Mouse (Mus musculus) hindbrain, postnatal 0 days (tissue): ENCODE measurements around the gene Clmn. TPM values are rescaled to one million over a fixed set of nuclear protein-coding genes. Genes with fewer than 3 reads are reported as not detected.
"Not testable (repeated sequence)": the region's sequence is repeated elsewhere in the genome, so short reads cannot be mapped to it uniquely, and the experiment has no call there.

Experiments used
- ATAC-seq: fragments of 200-750 bp; cut with Nextera tagmentation; 2 replicates; pipeline ENCODE4 v1.8.0; 2017; ENCODE audit warnings: mild to moderate bottlenecking, moderate TSS enrichment, moderate library complexity
- DNase-seq: peaks from one replicate; pipeline ENCODE4 v3.0.0-alpha.2; 2015; ENCODE audit warnings: low spot score
- H3K27ac ChIP-seq: fragments of 300-500 bp; sonication (generic); 2 replicates; pipeline ENCODE4 v1.5.1; 2014; ENCODE audit warnings: mild to moderate bottlenecking
- H3K27me3 ChIP-seq: fragments of 300-500 bp; sonication (generic); 2 replicates; pipeline ENCODE4 v1.6.1; 2014; ENCODE audit warnings: low read length, mixed read lengths; ENCODE audit not compliant: insufficient read depth
- H3K36me3 ChIP-seq: fragments of 300-500 bp; sonication (generic); 2 replicates; pipeline ENCODE4 v1.6.1; 2014; ENCODE audit warnings: low read length, mixed read lengths; ENCODE audit not compliant: insufficient read depth
- H3K4me1 ChIP-seq: fragments of 300-500 bp; sonication (generic); 2 replicates; pipeline ENCODE4 v1.6.1; 2014; ENCODE audit warnings: antibody characterized with exemption, low read length, mixed read lengths; ENCODE audit not compliant: insufficient read depth
- H3K4me2 ChIP-seq: fragments of 300-500 bp; sonication (generic); 2 replicates; pipeline ENCODE4 v1.6.1; 2014; ENCODE audit warnings: low read depth, mild to moderate bottlenecking, low read length, moderate library complexity, mixed read lengths
- H3K4me3 ChIP-seq: fragments of 300-500 bp; sonication (generic); 2 replicates; pipeline ENCODE4 v1.5.1; 2014; ENCODE audit warnings: low read length
- H3K9ac ChIP-seq: fragments of 300-500 bp; sonication (generic); replicated peaks from 2 replicates; pipeline ENCODE4 v1.6.1; 2014; ENCODE audit warnings: mild to moderate bottlenecking, low read length, moderate library complexity, mixed read lengths
- H3K9me3 ChIP-seq: fragments of 300-500 bp; sonication (generic); 2 replicates; pipeline ENCODE4 v1.6.1; 2016; ENCODE audit warnings: low read length, mixed read lengths
- CTCF ChIP-seq: IDR thresholded peaks from 2 replicates; pipeline ENCODE4 v1.5.1; 2016; ENCODE audit warnings: antibody characterized with exemption, control low read depth, low read depth
- WGBS: fragments of 180-500 bp; shearing (Covaris S2); extraction: QIAGEN DNeasy Blood & Tissue Kit; methylation state at CpG from one replicate; pipeline ENCODE4 v1.1.7; 2014; 5-methylcytosine and 5-hydroxymethylcytosine counted together
- polyA plus RNA-seq: library from polyadenylated mRNA; unstranded; fragments of >200 nt; fragmentation: Nextera tagmentation; extraction: Ambion mirVana; gene quantifications from 2 replicates; pipeline ENCODE4 v1.2.1, GENCODE M21; 2015
- total RNA-seq: library from RNA; depleted of rRNA; stranded (reverse); fragments of >200 nt; gene quantifications from 2 replicates; pipeline ENCODE4 v1.2.3, GENCODE M21; 2014

Clmn gene
- total and polyA plus RNA-seq, 2 experiments from 2014 or later, result 1.7 to 2.6 TPM

GRCm38 (mm10) chr12:104829596-104830282 is 35.1 kb downstream of the Clmn start:
- H3K4me2 ChIP-seq, result no peak overlapping the region
- TF ChIP-seq CTCF, result peak; percentile 67
- H3K27me3 ChIP-seq, result no peaks in the 10 kb centered on the region
- ATAC-seq (peak; percentile 30; the same call in 1 of the 2 replicates), DNase-seq (peak; percentile 42)
- no peak overlapping the region for H3K27ac ChIP-seq
- H3K36me3 ChIP-seq, result no peaks in the 10 kb centered on the region
- WGBS, result 50% methylated on average over 6 of the region's 6 CpGs
- no peak overlapping the region for H3K9ac ChIP-seq
- no peak overlapping the region for H3K4me3 ChIP-seq
- H3K9me3 ChIP-seq, result no peaks in the 10 kb centered on the region
- H3K4me1 ChIP-seq, result no peaks in the 10 kb centered on the region; the same call in 1 of the 2 replicates

- H3K9me3 ChIP-seq, DNase-seq, H3K27me3 ChIP-seq, H3K4me1 ChIP-seq, H3K36me3 ChIP-seq, H3K4me2 ChIP-seq, H3K4me3 ChIP-seq, ATAC-seq, H3K27ac ChIP-seq, H3K9ac ChIP-seq: not testable (repeated sequence)
- 82% methylated on average over 4 of the region's 4 CpGs for WGBS
Measured at GRCm38 (mm10) chr12:104828986-104829385, 35.9 kb downstream of the Clmn start.

DNA sequence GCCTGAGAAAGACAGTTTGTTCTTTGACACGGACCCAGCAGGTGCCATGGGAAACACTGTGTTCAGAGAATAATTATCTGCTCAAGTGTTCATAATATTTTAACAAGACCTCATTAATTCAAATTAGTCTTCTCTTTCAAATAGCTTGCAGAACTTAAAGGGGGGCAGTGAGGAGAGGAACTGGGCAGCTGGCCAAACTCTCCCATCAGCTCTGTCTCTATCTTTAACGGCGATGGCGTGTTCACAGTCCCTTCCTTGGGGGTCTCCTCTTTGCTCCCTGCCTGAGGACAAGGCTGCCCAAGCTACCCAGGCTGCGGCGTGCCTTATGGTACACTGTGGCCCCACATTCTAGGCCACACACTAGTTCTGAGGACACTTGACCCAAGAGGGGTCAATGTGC is 37.2 kb downstream of the Clmn start:
- Histone ChIP-seq H3K9me3 (no peaks in the 10 kb centered on the region), H3K27ac (no peak overlapping the region), H3K36me3 (no peaks in the 10 kb centered on the region), H3K4me3 (no peak overlapping the region), H3K9ac (no peak overlapping the region), H3K4me1 (peaks cover 4% of the 10 kb centered on the region), H3K4me2 (no peak overlapping the region), H3K27me3 (no peaks in the 10 kb centered on the region)
- DNase-seq (peak; percentile 51), ATAC-seq (no peak)
- TF ChIP-seq CTCF, result no peak
- WGBS, result 40% methylated on average over 6 of the region's 6 CpGs

DNA sequence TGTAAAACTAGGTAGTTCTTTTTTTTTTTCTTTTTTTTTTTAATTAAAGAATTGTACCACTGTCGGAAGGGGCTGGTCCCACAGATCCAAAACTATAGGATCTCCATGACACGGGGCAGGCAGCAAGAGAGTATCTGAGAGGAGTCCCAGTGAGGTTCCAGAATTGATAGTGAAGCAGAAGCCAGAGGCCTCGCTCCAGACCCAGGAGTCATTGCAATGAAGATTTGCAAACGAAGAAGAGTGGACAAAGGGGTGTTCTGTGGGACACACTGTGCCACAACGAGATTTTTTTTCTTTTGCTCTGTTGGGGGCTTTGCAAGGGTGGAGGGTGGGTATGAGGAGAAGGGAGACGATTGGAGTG is 40.0 kb downstream of the Clmn start:
- no peak overlapping the region for H3K27ac ChIP-seq
- WGBS, result 25% methylated on average over 6 of the region's 6 CpGs
- no peak for DNase-seq
- no peak for ATAC-seq
- H3K27me3 ChIP-seq, result no peaks in the 10 kb centered on the region
- no peaks in the 10 kb centered on the region for H3K36me3 ChIP-seq
- no peak overlapping the region for H3K4me2 ChIP-seq
- H3K9ac ChIP-seq, result no peak overlapping the region
- no peak overlapping the region for H3K4me3 ChIP-seq
- TF ChIP-seq CTCF, result no peak
- peaks cover 4% of the 10 kb centered on the region for H3K4me1 ChIP-seq
- no peaks in the 10 kb centered on the region for H3K9me3 ChIP-seq

DNA sequence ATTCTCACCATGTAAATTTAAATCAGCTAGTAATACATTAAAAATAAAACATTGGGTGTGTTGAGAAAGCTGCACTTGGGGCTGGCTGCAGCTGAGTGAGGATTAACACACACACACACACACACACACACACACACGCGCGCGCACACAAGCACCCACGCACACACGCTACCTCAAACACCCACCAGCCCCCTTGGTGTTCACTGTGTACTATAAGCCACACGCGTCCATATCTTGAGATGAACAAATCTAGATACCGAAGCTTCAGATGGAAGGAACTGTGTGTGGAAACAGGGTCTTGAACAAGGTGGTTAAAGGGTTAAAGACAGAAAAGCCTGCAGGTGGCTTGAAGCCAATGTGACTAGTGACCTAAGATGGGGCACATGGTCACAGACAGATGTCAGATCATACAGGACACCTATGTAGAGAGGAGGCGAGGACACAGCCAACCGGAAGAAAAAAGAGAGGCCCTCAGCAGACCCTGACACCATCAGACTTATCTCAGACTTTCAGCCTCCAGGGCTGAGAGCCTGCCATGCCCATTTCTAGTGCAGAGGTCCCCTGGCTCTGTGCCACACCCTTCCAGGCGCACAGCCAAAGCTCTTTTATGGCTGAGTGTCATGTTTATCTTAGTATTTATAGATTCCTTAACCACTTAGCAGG is 40.5 kb downstream of the Clmn start:
- H3K27ac ChIP-seq, result no peak overlapping the region

DNA sequence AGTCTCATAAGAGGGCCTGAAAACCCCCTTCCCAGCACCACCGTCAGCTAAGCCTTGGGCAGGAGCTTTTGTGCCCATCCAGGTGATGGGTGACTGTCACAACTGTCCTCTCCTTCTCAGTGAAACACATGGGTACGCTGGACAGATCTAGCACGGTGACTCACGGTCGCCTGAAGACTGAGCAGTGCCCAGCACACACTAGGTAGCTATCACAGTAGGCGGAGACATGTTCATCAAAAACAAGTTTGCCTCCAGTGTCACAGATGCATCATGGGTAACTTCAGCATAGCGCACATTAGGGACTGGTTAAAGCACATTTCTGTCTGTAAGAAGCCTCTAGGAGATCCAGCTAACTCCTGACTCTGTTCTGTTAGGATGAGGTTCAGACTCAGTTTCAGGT is 41.2 kb downstream of the Clmn start:
- Histone ChIP-seq H3K27me3 (no peaks in the 10 kb centered on the region), H3K27ac (no peak overlapping the region), H3K36me3 (no peaks in the 10 kb centered on the region), H3K4me2 (no peak overlapping the region), H3K9ac (no peak overlapping the region), H3K4me3 (no peak overlapping the region), H3K9me3 (no peaks in the 10 kb centered on the region), H3K4me1 (peaks cover 4% of the 10 kb centered on the region)
- WGBS, result 93% methylated on average over 7 of the region's 7 CpGs
- no peak for ATAC-seq
- TF ChIP-seq CTCF, result no peak
- no peak for DNase-seq

More for the DNA sequence above, 40.5 kb downstream of the Clmn start:
- no peak for TF ChIP-seq CTCF
- DNase-seq, result peak; percentile 81
- Histone ChIP-seq H3K4me1 (peaks cover 4% of the 10 kb centered on the region), H3K27me3 (no peaks in the 10 kb centered on the region), H3K4me3 (no peak overlapping the region), H3K4me2 (no peak overlapping the region), H3K9me3 (no peaks in the 10 kb centered on the region), H3K36me3 (no peaks in the 10 kb centered on the region), H3K9ac (no peak overlapping the region)
- WGBS, result 72% methylated on average over 12 of the region's 12 CpGs
- ATAC-seq, result no peak

GRCm38 (mm10) chr12:104822838-104823599 is 41.9 kb downstream of the Clmn start:
- TF ChIP-seq CTCF, result peak; percentile 46
- no peak overlapping the region for H3K4me3 ChIP-seq
- H3K9me3 ChIP-seq, result no peaks in the 10 kb centered on the region
- 79% methylated on average over 10 of the region's 10 CpGs for WGBS
- H3K36me3 ChIP-seq, result no peaks in the 10 kb centered on the region
- H3K9ac ChIP-seq, result no peak overlapping the region
- ATAC-seq, result no peak; the same call in 1 of the 2 replicates
- no peaks in the 10 kb centered on the region for H3K27me3 ChIP-seq
- H3K4me1 ChIP-seq, result peaks cover 8% of the 10 kb centered on the region
- no peak for DNase-seq
- H3K27ac ChIP-seq, result no peak overlapping the region
- H3K4me2 ChIP-seq, result no peak overlapping the region
